Mouse (Mus musculus): ENCODE results near the gene Catip. TPM values are rescaled to one million over a fixed set of nuclear protein-coding genes. Genes with fewer than 3 reads are reported as not detected.
A peak's percentile ranks its signal among the peaks of the same experiment; 100 is the strongest.

The Catip gene
- polyA plus RNA-seq, 1 experiment, result 4.6 TPM

GRCm38 (mm10) chr1:74362325-74363229 lies 669 bp downstream of the Catip start:
- no peaks in the 10 kb centered on the region; the same call in 1 of the 2 replicates for H3K4me1 ChIP-seq (ENCODE audit: control insufficient read depth, insufficient read depth, low read length)
- no peak overlapping the region for H3K27ac ChIP-seq (ENCODE audit: insufficient read depth, low read length)
- no peak overlapping the region for H3K4me3 ChIP-seq (ENCODE audit: insufficient read depth, low read length)
- no peak for TF ChIP-seq CTCF (IDR thresholded peaks at IDR 0.05; ENCODE audit: extremely low read depth, insufficient read depth, low read length)
- no peak for TF ChIP-seq POLR2A (IDR thresholded peaks at IDR 0.05; ENCODE audit: extremely low read depth, insufficient read depth, low read length)

GRCm38 (mm10) chr1:74363437-74363836 lies 1.5 kb downstream of the Catip start:
- no peaks in the 10 kb centered on the region; the same call in 1 of the 2 replicates for H3K4me1 ChIP-seq (ENCODE audit: control insufficient read depth, insufficient read depth, low read length)
- no peak for TF ChIP-seq CTCF (IDR thresholded peaks at IDR 0.05; ENCODE audit: extremely low read depth, insufficient read depth, low read length)
- TF ChIP-seq POLR2A (IDR thresholded peaks at IDR 0.05; ENCODE audit: extremely low read depth, insufficient read depth, low read length), result no peak
- H3K4me3 ChIP-seq (ENCODE audit: insufficient read depth, low read length), result no peak overlapping the region
- H3K27ac ChIP-seq (ENCODE audit: insufficient read depth, low read length), result no peak overlapping the region

- no peak overlapping the region for H3K4me3 ChIP-seq (ENCODE audit: insufficient read depth, low read length)
- TF ChIP-seq POLR2A (IDR thresholded peaks at IDR 0.05; ENCODE audit: extremely low read depth, insufficient read depth, low read length) (no peak), CTCF (IDR thresholded peaks at IDR 0.05; ENCODE audit: extremely low read depth, insufficient read depth, low read length) (no peak)
- H3K4me1 ChIP-seq (ENCODE audit: control insufficient read depth, insufficient read depth, low read length), result no peaks in the 10 kb centered on the region; the same call in 1 of the 2 replicates
- no peak overlapping the region for H3K27ac ChIP-seq (ENCODE audit: insufficient read depth, low read length)
Observed at GRCm38 (mm10) chr1:74364270-74364669, 2.4 kb downstream of the Catip start.

- no peaks in the 10 kb centered on the region; the same call in 1 of the 2 replicates for H3K4me1 ChIP-seq (ENCODE audit: control insufficient read depth, insufficient read depth, low read length)
- H3K27ac ChIP-seq (ENCODE audit: insufficient read depth, low read length), result no peak overlapping the region
- peak overlapping the region; percentile 17; the same call in 1 of the 2 replicates for H3K4me3 ChIP-seq (ENCODE audit: insufficient read depth, low read length)
- TF ChIP-seq CTCF (IDR thresholded peaks at IDR 0.05; ENCODE audit: extremely low read depth, insufficient read depth, low read length) (no peak), POLR2A (IDR thresholded peaks at IDR 0.05; ENCODE audit: extremely low read depth, insufficient read depth, low read length) (no peak)
Observed at GRCm38 (mm10) chr1:74367886-74368645, 6.2 kb downstream of the Catip start.

GRCm38 (mm10) chr1:74370040-74370439 lies 8.1 kb downstream of the Catip start:
- Histone ChIP-seq H3K27ac (ENCODE audit: insufficient read depth, low read length) (no peak overlapping the region), H3K4me3 (ENCODE audit: insufficient read depth, low read length) (no peak overlapping the region), H3K4me1 (ENCODE audit: control insufficient read depth, insufficient read depth, low read length) (no peaks in the 10 kb centered on the region)
- TF ChIP-seq CTCF (IDR thresholded peaks at IDR 0.05; ENCODE audit: extremely low read depth, insufficient read depth, low read length) (no peak), POLR2A (IDR thresholded peaks at IDR 0.05; ENCODE audit: extremely low read depth, insufficient read depth, low read length) (no peak)

- Histone ChIP-seq H3K27ac (ENCODE audit: insufficient read depth, low read length) (no peak overlapping the region), H3K4me1 (ENCODE audit: control insufficient read depth, insufficient read depth, low read length) (no peaks in the 10 kb centered on the region), H3K4me3 (ENCODE audit: insufficient read depth, low read length) (no peak overlapping the region)
- TF ChIP-seq POLR2A (IDR thresholded peaks at IDR 0.05; ENCODE audit: extremely low read depth, insufficient read depth, low read length) (no peak), CTCF (IDR thresholded peaks at IDR 0.05; ENCODE audit: extremely low read depth, insufficient read depth, low read length) (no peak)
Observed at GRCm38 (mm10) chr1:74373372-74373771, 11.5 kb downstream of the Catip start.

GRCm38 (mm10) chr1:74374980-74375379 lies 13.1 kb downstream of the Catip start, which contains the start of gene Slc11a1:
TSS of gene Slc11a1 (plus strand) at chr1:74375195.
- Histone ChIP-seq H3K4me1 (ENCODE audit: control insufficient read depth, insufficient read depth, low read length) (no peaks in the 10 kb centered on the region), H3K27ac (ENCODE audit: insufficient read depth, low read length) (0 out of 2 replicates have a peak within 1 kb of the TSS, but pooled peaks have one; percentile 84), H3K4me3 (ENCODE audit: insufficient read depth, low read length) (no peak within 1 kb of the TSS)
- no peak for TF ChIP-seq POLR2A (IDR thresholded peaks at IDR 0.05; ENCODE audit: extremely low read depth, insufficient read depth, low read length)
- TF ChIP-seq CTCF (IDR thresholded peaks at IDR 0.05; ENCODE audit: extremely low read depth, insufficient read depth, low read length), result no peak

GRCm38 (mm10) chr1:74375561-74375960 lies 13.7 kb downstream of the Catip start:
- TF ChIP-seq CTCF (IDR thresholded peaks at IDR 0.05; ENCODE audit: extremely low read depth, insufficient read depth, low read length), result no peak
- no peak for TF ChIP-seq POLR2A (IDR thresholded peaks at IDR 0.05; ENCODE audit: extremely low read depth, insufficient read depth, low read length)
- H3K27ac ChIP-seq (ENCODE audit: insufficient read depth, low read length), result no peak overlapping the region
- H3K4me3 ChIP-seq (ENCODE audit: insufficient read depth, low read length), result no peak overlapping the region
- no peaks in the 10 kb centered on the region for H3K4me1 ChIP-seq (ENCODE audit: control insufficient read depth, insufficient read depth, low read length)

GRCm38 (mm10) chr1:74376396-74376795 lies 14.5 kb downstream of the Catip start:
- no peak for TF ChIP-seq POLR2A (IDR thresholded peaks at IDR 0.05; ENCODE audit: extremely low read depth, insufficient read depth, low read length)
- TF ChIP-seq CTCF (IDR thresholded peaks at IDR 0.05; ENCODE audit: extremely low read depth, insufficient read depth, low read length), result no peak
- Histone ChIP-seq H3K27ac (ENCODE audit: insufficient read depth, low read length) (no peak overlapping the region), H3K4me1 (ENCODE audit: control insufficient read depth, insufficient read depth, low read length) (no peaks in the 10 kb centered on the region), H3K4me3 (ENCODE audit: insufficient read depth, low read length) (no peak overlapping the region)
